Mouse (Mus musculus) urinary bladder, postnatal 4 days (tissue): Measurements from ENCODE around the gene Wbp1.
A peak's percentile ranks its signal among the peaks of the same experiment; 100 is the strongest.

Experiments used
- DNase-seq, 2 experiments: peaks; one replicate each; pipeline ENCODE4 v3.0.0; 2021 to 2022; ENCODE audit warnings: low spot score in 2 of 2

Gene Wbp1

GRCm38 (mm10) chr6:83084477-83084876 lies 36.9 kb downstream of the Wbp1 start:
- DNase-seq, result no peak

GRCm38 (mm10) chr6:83083497-83083896 lies 37.9 kb downstream of the Wbp1 start:
- no peak for DNase-seq

GRCm38 (mm10) chr6:83080210-83080609 lies 41.1 kb downstream of the Wbp1 start:
- DNase-seq, result no peak

- peak; percentile 96 to 99 for DNase-seq
Observed at GRCm38 (mm10) chr6:83078324-83078858, 43.0 kb downstream of the Wbp1 start.

- peak in 1 of 2 experiments; percentile 53 for DNase-seq
Observed at GRCm38 (mm10) chr6:83077630-83078323, 43.6 kb downstream of the Wbp1 start, which contains the start of gene Pcgf1. Gene Pcgf1 (plus strand): TSS chr6:83077869.

- DNase-seq, result no peak
Observed at GRCm38 (mm10) chr6:83074979-83075378, 46.4 kb downstream of the Wbp1 start.

GRCm38 (mm10) chr6:83071220-83071619 lies 50.1 kb downstream of the Wbp1 start:
- no peak for DNase-seq

- DNase-seq, result no peak
Observed at GRCm38 (mm10) chr6:83070311-83071219, 50.8 kb downstream of the Wbp1 start.

- no peak for DNase-seq
Observed at GRCm38 (mm10) chr6:83070247-83070310, 51.3 kb downstream of the Wbp1 start, which contains the start of gene Tlx2. Gene Tlx2 (minus strand): TSS chr6:83070293.

GRCm38 (mm10) chr6:83069488-83070246 lies 51.7 kb downstream of the Wbp1 start:
- DNase-seq, result no peak
